Mouse (Mus musculus) brain, adult 2 months (tissue): ENCODE results near the gene Fbxl14.

ENCODE experiments used
- DNase-seq: peaks from one replicate; pipeline ENCODE4 v3.0.0; 2011; ENCODE audit warnings: low read depth, low spot score

Fbxl14 gene

GRCm38 (mm10) chr6:119470777-119471176 is 8.7 kb upstream of the Fbxl14 start:
- no peak for DNase-seq

- peak; percentile 47 for DNase-seq
Observed at GRCm38 (mm10) chr6:119472135-119472534, 7.3 kb upstream of the Fbxl14 start.

GRCm38 (mm10) chr6:119472705-119473104 is 6.8 kb upstream of the Fbxl14 start:
- no peak for DNase-seq

- no peak for DNase-seq
Observed at GRCm38 (mm10) chr6:119473446-119473845, 6.0 kb upstream of the Fbxl14 start.

DNA sequence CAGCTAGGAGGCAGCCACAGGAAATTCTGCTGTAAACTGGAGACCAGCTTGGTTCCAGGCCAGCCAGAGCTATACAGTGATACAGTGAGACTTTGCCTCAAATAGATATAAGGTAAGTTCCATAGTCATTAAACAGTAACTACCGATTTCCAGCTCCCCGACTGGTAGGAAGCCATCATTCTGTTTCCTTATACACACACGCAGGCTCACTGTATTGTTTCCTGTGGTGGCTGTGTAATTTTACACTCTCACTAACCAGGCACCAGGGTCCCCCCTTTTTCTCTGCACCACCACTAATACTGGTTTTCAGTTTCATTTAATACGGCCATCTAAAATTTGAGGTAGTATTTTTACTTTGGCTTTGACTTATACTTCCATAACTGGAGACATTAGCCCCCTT is 5.5 kb upstream of the Fbxl14 start:
- no peak for DNase-seq

DNA sequence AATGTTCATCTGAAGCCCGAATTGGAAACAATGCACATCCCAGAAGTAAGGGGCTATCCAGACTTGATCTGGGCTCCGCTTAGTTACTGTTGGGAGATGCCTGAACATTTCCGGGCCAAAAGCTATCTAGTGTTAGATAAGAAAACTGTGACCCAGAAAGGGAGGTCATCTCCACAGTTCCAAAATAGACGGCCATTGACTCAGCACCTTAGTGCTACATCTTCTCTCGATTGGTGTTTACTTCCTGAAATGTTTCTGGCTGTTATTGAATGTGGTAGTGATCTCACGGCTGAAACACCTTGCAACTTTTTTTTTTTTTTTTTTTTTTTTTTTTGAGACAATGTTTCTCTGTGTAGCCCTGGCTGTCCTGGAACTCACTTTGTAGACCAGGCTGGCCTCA is 3.5 kb upstream of the Fbxl14 start:
- DNase-seq, result no peak

DNA sequence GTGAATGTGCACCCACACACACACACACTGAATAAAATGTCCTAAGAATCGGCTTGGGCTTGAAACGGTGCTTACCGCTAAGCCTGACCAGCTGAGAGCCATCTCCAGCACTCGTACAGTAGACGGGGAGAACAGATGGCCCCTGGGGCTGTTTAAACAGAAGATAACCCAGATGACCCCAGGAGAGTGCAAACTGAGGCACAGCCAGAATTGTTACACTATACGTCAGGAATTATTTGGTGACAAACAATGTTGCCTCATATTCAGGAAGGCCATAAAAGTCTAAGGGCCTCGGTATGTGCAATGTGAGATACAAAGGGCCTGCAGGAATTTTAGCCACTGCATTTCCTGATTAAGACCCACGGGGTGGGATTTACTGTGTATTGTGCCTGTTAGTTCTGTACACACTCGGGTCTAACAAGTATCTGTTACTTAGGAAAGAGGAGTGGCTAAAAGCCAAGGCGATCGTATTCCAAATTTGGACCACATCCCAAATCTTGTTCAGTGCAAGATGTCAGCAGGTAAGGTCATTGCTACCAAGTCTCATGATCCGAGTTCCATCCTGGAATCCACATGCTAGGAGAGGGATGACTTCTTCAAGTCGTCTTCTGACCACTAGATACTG is 1.7 kb upstream of the Fbxl14 start:
- no peak for DNase-seq

DNA sequence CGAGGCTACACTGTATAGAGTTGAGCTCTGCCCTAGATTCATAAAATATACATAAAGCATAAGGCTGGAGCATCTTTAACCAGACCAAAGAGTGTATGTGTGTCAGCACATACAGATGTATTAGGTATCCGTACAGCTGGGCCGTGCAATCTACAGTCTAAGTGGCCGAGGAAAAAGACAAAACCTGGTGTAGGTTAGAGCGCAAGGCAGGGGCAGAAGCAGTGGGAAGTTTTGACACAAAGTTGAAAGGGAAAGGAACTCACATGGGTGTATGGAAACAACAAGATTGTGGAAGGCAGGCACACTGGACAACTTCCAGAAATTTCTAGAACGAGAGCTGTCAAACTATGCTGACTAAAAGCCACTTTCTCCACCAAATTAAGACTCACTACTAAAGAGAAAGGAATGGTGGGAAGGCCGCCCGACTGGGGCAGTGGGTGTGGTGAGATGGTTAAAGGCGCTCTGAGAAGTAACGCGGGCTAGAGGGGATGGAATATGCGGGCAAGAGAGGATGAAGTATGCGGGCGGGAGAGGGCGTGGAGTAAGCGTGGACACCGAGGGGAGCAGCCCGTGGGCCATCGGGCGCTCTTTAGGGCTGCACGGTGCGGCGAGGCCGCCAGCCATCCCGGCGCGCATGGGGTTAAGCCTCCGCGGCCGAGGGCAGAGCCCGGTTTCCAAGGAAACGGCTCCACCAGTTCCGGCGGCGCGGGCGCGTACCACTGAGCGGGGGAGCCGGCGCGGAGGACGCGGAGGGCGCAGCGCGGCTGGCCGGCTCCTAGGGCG is 717 bp upstream of the Fbxl14 start:
- DNase-seq, result peak; percentile 94

DNA sequence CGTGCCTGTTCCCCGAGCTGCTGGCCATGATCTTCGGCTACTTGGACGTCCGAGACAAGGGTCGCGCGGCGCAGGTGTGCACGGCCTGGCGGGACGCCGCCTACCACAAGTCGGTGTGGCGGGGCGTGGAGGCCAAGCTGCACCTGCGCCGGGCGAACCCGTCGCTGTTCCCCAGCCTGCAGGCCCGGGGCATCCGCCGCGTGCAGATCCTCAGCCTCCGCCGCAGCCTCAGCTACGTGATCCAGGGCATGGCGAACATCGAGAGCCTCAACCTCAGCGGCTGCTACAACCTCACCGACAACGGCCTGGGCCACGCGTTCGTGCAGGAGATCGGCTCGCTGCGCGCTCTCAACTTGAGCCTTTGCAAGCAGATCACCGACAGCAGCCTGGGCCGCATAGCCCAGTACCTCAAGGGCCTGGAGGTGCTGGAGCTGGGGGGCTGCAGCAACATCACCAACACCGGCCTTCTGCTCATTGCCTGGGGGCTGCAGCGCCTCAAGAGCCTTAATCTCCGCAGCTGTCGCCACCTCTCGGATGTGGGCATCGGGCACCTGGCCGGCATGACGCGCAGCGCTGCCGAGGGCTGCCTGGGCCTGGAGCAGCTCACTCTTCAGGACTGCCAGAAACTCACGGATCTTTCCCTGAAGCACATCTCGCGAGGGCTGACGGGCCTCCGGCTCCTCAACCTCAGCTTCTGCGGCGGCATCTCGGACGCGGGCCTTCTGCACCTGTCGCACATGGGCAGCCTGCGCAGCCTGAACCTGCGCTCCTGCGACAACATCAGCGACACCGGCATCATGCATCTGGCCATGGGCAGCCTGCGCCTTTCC is 623 bp downstream of the Fbxl14 start:
- peak; percentile 74 for DNase-seq

DNA sequence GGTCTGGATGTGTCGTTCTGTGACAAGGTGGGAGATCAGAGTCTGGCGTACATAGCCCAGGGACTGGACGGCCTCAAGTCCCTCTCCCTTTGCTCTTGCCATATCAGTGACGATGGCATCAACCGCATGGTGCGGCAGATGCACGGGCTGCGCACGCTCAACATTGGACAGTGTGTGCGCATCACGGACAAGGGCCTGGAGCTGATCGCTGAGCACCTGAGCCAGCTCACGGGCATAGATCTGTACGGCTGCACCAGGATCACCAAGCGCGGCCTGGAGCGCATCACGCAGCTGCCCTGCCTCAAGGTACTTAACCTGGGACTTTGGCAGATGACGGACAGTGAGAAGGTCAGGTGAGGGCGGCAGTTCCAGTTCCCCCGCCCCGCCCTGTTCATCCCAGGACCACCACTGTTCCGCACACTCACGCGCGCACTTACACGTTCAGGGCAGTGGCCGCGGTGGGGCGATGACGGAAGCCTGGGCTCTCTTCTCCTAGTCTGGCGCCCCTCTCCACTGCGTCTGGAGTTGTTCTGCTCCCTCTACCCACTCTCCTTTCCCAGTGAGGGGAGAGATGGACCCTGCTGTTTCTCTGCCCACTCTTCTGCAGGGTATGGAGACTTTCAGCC is 1.4 kb downstream of the Fbxl14 start:
- peak; percentile 69 for DNase-seq

- DNase-seq, result peak; percentile 41
Observed at GRCm38 (mm10) chr6:119481741-119482390, 2.4 kb downstream of the Fbxl14 start.

DNA sequence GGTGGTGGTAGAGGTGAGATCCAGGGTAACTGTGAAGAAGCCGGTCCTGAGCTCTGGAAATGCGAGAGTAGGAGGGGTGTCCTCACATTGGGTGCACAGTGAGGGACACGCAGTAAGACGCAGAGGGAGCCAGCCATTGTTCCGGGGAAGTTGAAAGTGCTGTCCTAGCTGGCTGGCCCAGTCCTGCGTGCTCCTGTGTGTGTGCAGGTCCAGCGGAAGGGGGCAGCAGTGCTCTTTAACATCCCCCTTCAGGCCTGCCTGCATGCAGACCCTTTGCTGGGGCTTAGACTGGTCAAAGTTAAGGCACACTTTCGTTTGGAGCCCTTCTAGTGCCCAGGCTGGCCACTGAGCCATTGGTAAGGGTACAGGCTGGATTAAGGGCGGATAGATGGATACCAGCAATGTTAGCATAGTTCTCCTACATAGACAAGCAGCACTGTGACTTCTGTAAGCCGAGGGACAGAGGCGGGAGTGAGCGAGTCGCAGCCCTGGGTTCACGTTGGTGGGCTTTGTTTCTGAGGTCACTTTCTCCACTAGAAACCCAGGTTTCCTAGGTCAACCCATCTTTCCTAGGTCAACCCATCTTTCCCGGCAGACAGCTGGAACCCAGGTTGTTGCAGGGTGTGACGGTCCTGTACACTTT is 3.6 kb downstream of the Fbxl14 start:
- peak; percentile 76 for DNase-seq

DNA sequence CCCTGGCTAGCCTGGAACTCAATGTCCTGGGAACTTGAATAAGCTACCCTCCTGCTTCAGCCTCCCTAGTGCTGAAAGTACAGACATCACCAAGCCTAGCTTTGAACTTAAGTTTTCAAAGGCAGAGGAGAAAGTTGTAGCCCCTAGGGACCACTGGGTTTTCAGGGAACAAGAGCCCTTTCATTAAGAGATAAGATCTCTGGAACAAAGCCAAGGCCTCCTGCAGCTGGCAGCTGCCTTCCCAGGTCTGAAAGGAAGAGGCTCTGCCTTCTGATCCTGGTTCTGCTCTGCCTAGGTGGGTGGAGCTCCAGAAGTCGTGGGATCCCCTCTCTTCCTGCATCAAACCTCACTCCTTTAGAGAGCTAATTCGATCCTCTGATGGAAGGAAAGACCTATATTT is 6.0 kb downstream of the Fbxl14 start:
- no peak for DNase-seq

GRCm38 (mm10) chr6:119486381-119487084 is 7.1 kb downstream of the Fbxl14 start:
- DNase-seq, result no peak

DNA sequence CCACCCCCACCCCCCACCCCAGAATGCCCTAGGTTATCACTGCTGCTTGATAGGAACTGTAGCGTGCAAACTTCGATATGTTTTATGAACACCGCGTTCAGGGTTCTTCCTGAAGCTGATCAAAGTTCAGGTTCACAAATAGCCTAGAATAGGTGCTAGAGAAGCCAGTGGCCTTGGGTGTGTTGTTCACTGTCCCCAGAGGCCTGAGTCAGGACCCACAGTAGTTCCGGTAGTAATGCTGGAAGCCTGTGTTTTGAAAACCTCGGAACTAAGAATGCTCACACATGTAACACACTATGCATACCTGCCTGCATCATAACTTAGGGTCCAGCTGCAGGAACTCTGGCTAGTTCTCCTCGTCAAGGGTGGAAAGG is 7.6 kb downstream of the Fbxl14 start:
- DNase-seq, result no peak

DNA sequence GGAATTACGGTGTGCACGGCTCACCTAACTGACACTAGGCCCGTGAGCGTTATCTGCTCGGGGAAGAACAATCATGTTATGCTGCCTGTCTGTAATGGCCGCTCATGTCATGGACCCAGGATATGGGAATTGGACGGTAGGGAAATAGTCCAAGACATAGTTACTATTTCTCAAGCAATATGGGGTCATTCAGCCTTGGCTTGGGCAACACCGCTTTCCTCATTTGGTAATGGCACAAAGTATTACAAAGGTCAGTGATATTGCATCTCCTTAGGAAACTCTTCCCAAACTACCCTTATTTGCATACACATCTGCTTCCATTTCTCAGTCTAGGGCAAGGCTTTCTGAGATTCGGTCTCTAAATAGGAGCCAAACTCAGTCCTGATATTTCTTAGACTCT is 8.2 kb downstream of the Fbxl14 start:
- DNase-seq, result no peak

DNA sequence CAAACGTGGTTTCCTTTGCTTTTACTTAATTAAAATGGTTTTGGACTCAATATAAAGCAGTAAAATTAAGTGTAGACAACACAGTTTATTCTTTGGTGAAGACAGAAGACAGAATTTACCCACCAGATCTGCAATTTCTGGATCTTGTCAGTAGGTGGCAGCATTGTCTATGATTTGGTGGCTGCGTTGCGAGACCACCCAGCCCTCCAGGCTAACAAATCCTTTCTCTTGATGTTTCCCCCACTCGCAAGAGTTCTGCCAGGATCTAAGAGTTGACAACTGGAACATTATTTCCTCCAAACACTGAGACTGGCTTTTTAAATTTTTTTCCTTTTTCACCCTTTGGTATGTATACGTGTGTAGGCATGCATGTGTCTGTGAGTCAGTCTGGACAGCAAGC is 10.3 kb downstream of the Fbxl14 start:
- DNase-seq, result peak; percentile 51

- no peak for DNase-seq
Observed at GRCm38 (mm10) chr6:119490549-119490948, 11.1 kb downstream of the Fbxl14 start.

- DNase-seq, result no peak
Observed at GRCm38 (mm10) chr6:119491006-119491405, 11.5 kb downstream of the Fbxl14 start.

GRCm38 (mm10) chr6:119491997-119492629 is 12.6 kb downstream of the Fbxl14 start:
- no peak for DNase-seq
